Mouse (Mus musculus): ENCODE data around the gene Nf1.

The Nf1 gene

DNA sequence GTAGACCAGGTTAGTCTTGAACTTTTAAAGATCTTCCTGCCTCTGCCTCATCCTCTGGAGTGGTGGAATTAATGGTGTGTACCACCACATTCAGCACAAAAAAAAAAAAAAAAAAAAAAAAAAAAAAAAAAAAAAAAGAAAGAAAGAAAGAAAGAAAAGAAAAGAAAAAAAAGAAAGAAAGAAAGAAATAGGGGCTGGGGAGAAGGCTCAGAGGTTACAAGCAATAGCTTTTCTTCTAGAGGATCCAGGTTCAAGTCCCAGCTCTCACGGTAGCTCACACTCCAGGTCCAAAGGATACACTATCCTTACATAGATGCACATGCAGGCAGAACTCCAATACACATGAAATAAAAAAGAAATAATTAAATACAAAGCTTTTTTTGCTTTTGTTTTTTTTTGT, 9.9 kb upstream of the Nf1 start:
- DNase-seq (ENCODE audit: low read depth), result no peak

DNA sequence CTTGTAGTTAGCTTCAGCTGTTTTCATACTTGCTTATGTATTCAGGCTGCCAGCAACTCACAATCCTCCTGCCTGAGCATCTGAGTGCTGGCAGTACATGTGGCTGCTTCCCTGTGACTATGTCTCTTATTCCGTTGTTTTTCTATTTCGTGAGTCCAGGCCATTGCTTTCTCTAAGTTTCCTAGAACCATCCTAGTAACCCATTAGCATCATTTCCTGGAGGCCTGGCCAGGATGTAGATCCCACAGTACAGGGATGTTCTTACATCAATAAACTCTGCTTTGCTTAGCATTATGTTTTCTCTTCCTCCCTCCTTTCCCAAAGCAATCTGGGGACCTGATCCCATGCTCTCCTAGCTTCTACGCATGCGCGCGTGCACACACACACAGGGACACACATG, 4.4 kb upstream of the Nf1 start:
- DNase-seq (ENCODE audit: low read depth), result no peak

DNA sequence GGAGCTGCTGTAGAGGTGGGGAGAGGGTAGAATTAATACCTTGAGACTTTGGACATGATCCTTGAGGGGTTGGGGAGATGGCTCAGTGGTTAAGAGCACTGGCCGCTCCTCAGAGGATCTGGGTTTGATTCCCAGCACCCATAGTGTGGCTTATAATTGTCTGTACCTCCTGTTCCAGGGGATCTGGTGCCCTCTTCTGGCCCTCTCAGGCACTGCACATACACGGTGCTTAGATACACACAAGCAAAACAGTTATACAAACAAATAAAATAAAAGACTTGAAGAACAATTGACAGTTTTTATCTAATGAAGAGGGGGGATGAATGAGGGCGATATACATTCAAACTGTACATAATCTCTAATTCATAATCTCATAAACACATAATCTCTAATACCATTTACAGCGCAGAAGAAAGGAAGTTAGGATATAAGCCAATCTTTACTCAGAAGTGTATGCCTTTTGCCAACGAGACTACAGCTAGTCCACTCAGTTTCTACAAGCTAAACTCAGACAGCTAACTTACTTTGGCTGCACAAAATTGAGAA, 2.7 kb upstream of the Nf1 start:
- DNase-seq (ENCODE audit: low read depth), result peak; percentile 19

DNA sequence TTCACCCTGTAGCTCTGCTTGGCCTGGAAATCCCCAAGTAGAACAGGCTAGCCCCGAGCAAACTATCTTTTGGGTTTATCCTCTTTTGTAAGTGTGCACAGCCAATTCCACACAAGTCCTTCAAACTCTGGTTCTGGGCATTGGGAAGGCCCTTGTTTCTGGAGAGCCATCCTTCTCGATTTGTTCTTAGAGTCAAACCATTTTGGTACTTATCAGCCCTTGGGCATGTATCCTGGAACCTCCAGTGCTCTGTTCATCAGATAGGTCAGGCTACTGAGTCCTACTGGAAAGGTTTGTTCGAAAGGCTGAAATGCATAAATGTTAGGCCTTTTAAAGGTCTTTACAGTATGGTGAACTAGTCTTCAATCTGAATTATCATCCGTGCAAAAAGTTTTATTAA, 872 bp upstream of the Nf1 start:
- DNase-seq (ENCODE audit: low read depth), result peak; percentile 15

DNA sequence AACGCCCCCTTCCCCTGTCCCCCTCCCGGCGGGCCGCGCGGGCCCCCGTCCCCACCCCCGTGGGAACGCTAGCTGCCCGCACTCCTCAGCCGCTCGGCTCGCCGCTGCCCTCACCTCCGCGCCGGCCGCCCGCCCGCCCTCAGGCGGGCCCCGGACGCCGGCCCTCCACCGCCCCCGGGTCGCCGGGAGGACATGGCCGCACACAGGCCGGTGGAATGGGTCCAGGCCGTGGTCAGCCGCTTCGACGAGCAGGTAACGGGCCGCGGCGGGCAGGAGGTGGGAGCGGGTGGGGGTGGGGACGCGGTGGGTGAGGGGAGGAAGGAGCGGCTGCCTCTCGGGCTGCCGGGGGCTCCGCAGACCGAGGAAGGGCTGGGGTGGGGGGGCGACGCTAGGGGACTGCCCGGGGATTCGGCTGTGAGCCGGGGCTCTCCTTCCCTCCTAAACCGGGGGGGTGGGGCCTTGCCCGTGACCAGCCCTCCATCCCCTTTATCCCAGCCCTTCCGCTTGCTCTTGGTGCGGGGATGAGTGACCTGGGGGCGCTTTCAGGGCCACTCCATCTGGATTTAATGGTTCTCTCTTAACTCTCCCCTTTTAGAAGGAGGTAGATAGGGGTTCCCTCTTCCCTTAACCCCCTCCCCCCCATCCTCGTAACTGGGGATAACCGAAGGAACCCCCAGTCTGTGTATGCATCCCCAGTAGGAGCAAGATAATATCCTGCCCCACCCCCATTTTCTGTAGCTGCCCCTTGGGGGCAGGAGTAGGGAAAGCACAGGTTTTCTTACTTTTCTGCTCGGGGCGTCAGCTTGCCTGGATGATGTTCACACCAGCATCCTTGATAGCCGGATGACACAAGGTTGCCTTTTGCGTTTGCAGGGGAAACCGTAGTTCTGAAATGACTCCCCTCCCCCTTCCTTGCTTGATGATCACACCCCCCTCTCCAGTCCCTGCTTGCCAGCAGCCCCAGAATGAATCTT, 602 bp downstream of the Nf1 start:
- DNase-seq (ENCODE audit: low read depth), result no peak

DNA sequence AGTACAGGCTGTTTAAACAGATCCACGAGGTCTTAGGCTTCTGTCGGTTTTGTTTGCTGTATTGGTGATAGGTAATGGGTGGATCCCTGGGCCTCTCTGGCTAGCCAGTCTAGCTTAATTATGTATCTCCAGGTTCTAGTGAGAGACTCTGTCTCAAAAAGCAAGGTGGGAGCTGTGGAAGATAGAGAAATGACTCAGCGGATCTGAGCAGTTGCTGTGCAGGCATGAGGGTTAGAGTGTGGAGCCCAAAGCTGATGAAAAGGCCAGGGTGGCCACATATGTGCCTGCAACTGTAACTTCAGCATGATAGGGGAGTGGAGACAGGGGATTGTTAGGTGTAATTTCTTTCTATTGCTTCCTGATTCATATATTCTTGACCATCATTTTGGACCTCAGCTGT, 17.5 kb downstream of the Nf1 start:
- DNase-seq (ENCODE audit: low read depth), result no peak

DNA sequence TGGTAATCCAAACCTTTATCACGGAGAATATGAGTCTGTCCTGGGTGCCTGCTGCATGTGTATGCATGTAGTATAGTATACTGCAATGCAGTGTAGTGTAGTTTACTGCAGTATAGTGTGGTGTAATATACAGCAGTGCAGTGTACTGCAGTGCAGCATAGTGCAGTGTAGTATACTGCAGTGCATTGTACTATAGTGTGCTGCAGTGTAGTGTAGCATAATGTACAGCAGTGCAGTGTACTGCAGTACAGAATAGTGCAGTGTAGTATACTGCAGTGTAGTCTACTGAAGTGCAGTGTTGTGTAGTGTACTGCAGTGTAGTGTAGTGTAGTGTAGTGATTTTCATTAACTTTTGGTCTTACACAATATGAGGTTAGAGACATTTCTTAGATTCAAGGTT, 17.9 kb downstream of the Nf1 start:
- no peak for DNase-seq (ENCODE audit: low read depth)

DNA sequence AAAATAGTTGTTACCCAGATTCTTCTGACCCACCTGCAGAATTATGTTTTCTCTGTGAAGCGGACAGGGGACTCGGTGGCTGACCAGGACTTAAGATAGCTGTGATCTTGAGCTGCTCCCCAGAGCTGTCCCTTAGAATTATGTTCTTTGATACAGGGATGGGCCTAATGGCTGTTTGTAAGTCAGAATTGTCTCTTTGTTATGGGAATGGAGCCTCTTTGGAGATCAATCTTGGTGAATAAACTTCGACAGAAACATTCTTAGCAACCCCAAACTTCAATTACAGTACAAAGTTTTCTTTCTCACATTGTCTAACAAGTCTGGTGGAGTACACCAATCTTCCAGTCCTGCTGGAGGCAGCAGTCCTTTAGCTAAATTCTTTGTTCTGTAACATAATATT, 25.5 kb downstream of the Nf1 start:
- DNase-seq (ENCODE audit: low read depth), result no peak

DNA sequence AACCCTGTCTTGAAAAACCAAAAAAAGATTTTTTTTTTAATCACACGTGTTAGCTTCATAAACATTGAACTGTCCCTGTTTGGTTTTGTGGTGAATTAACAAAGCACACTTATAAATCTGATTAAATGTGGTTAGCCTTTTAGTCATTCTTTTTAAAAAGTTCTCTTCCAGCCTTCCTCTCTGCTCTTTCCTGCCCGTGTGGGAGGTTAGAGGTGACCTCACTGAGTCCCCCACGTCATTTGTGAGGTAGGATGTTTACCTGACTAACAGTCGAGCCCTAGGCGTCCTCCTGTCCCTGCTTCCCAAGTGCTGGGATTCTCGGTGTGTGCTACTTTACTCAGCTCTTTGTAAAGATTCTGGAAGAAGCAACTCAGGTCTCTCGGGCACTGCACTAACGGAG, 26.8 kb downstream of the Nf1 start:
- DNase-seq (ENCODE audit: low read depth), result no peak

DNA sequence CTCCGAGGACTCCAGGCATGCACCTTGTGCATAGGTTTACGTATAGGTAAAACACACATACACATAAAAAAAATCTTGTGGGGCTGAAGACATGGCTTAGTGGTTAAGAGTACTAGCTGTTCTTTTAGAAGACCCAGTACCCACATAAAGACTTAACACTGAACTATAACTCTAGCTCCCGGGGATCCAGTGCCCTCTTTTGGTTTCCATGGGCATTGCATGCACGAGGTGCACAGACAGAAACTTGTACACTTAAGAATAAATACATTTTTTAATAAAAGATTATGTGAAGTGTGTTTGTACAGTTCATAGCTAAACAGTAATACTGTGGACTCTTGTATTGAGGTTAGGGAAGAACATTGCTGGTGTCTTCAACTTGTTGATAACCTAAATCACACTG, 33.5 kb downstream of the Nf1 start:
- DNase-seq (ENCODE audit: low read depth), result peak; percentile 9

DNA sequence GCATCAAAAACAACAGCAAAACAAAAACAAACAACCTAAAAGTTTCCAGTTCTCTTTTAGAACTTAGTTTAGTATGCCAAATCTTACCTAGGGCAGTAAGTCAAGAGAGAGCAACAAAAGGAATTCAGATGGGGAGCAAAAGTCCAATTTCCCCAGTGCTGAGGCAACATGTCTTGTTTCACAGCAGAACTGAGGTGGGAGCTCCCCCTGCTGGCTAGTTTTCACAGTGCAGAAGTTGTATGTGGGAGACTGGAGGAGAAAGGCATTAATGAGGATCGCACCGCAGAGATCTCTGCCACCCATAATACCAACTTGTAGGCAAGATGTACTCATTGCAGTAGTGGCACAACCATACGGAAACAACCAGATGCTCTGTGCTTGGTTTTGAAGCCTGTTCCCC, 58.8 kb downstream of the Nf1 start:
- DNase-seq (ENCODE audit: low read depth), result peak; percentile 74

DNA sequence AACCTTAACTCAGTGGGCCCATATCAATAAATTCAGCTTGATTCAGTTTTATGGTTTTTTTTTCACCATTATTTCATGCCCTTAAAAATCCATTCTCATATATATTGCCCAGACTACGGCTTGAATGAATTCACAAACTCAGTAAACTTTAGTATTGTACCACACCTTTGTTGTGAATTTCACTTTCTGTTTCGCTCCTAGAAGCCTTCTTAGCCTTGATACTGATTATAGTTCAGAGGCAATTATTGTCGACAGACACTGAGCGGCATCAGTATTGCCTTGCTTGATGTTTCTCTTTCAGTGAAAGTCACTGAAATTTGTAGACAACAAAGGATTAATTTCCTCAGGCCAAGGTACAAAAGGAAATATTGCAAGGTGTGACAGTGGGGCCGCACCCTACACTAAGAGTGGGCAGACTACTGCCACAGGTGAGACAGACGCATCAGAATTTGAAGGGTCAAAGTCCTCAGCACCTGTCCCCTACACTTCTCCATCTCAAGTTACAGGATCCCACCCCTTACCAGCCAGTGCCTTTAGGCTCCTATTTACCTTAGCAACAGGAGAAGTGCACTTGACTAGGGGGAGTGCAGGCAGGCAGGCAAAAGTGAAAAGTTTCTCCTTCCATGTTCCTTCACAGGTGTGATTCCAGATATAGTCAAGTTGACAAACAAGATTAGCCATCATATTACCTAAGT, 64.3 kb downstream of the Nf1 start:
- DNase-seq (ENCODE audit: low read depth), result no peak

DNA sequence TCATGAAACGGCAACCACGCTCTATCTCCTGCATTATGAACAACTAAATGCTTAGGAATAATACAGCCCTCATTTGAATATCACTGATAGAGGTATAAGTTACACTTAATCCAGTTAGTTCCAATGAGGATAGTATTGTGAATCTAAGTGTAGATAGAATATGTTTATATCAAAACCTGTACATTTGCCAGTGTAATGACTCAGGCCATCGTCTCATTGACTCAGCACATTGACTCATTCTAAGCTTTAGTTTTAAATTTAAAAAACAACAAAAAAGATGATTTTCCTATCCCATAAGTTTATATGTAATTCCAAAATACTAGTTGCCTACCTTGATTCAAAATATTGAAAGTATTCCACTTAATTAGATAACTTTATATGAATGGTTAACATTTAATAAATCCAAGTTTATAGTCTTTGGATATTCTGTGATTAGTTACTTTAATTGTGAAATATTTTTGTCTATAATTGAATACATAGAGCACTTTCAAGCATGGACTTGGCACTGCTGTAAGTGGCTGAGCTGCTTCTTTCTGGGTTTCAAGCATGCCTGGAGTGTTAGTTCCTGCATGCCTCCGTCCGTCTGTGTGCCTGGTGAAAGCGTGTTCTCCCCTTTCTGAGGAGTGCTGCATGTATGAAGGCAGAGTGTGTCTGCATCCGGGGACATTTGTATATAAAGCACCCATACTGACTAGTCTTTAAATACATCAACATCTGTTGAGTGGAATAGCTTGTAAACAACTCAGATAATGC, 74.4 kb downstream of the Nf1 start:
- DNase-seq (ENCODE audit: low read depth), result no peak

DNA sequence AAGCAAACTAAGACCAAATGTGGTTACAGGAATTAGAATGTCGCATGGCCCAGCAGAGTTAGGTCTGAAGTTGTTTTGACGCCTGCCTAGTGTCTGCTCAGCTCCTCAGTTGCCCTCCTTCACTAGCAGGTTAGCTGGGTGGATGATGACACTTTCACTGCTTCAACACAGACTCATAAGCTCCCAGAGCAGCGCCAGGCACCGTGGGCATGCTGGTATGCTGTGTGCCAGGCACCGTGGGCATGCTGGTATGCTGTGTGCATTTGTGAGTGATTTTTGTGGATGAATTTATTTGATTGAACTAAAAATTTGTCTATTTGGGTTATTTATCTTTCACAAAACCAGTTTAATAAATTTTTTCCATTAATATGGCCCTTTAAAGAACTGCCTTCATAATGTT, 83.0 kb downstream of the Nf1 start:
- DNase-seq (ENCODE audit: low read depth), result no peak

DNA sequence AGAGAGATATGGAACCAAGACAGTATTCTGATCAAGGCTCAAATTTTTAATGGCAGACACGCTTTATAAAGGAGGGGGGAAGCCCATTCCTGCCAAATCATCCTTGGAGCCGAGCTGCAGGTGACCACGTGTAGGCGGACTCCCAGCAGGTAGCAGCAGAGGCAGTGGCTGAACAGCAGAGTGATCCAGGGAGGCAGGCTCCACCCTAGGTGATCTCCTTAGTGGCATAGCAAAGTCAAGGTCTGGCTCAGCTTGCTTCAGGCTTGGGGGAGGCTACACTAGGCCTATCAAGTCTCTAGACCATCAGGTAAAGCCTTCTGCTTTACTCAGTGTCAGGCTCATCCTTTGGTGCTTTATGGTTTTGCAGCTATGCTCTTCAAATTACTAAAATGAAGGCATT, 87.1 kb downstream of the Nf1 start:
- no peak for DNase-seq (ENCODE audit: low read depth)

DNA sequence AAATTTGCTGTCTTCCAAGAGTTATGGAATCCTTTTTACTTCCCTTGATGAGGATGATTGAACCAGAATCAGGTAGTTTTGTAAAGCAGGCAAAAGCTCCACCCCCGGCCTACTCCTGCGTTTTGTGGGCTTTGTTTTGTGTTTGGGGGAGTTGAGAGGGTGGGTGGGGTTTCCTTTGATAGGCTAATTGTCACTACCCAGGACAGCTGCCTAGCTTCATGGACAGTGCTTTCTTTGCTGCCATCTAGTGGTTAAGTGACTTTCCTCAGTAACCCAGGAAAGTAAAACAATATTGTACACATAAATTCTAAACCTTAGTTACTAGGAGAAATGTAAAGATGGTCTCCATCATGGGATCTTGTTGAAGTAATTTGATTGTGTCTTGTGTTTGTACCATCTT, 88.1 kb downstream of the Nf1 start:
- DNase-seq (ENCODE audit: low read depth), result peak; percentile 51

DNA sequence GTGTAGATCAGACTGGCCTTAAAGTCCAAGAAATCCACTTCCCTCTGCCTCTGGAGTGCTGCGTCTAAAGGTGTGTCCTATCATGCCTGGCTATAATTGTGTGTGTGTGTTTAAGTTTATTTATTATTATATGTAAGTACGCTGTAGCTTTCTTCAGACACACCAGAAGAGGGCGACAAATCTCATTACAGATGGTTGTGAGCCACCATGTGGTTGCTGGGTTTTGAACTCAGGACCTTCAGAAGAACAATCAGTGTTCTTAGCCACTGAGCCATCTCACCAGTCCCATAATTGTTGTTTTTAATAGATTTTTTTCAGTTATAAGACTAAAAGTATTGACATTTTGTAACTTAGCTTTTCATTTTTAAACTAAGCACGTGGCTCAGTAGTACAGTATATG, 95.8 kb downstream of the Nf1 start:
- DNase-seq (ENCODE audit: low read depth), result no peak

DNA sequence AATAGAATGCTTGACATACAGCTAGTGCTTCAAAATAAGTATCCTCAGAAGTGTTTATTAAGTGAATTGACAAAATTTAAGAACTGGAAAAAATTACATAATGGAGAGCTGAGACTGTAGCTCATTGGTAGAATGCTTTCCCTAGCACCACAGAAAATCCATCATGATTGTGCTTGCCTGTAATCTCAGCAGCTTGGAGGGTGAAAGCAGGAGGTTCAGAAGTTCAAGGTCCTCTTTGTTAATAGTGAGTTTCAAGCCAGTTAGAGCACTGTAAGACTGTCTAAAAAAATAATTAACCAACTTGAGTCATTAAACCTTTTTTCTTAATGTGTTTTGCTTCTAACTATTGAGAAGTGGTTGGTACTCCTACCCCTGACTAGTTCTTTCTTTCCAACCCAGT, 108.9 kb downstream of the Nf1 start:
- DNase-seq (ENCODE audit: low read depth), result no peak

DNA sequence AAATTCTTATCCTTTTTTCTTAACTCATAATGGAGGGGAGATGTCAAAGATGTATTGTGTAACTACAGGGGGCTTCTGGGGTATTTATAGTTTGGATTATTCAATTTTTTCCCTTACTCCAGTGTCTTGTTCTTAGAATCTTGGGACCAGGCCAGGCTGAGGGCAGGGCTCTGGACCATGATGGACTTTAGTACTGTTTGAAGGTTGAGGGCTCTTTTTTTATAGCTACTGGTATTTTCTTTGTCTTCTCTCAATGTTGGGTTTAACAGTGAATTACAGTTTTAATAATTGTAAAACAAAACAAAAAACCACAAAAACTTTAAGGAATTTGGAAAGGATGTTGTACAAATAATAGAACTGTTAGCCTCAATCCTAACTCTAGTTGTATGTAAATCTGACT, 113.5 kb downstream of the Nf1 start:
- DNase-seq (ENCODE audit: low read depth), result no peak

DNA sequence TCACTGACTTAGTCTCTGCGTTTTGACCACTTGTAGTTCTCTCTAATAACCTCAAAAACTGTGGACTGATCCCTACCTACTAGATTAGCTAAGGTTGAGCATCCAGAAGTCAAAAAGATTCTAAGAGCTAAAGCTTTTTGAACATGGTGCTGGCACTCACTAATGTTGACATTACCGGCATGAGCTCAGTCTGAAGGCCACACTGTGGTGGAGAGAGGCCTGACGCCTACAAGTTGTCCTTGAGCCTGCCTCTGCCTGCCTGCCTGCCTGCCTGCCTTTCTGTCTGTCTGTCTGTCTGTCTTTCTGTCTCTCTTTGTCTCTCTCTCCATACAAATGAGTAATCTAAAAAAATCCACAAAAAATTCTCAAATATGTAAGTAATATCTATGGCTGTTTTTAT, 118.4 kb downstream of the Nf1 start:
- DNase-seq (ENCODE audit: low read depth), result no peak

DNA sequence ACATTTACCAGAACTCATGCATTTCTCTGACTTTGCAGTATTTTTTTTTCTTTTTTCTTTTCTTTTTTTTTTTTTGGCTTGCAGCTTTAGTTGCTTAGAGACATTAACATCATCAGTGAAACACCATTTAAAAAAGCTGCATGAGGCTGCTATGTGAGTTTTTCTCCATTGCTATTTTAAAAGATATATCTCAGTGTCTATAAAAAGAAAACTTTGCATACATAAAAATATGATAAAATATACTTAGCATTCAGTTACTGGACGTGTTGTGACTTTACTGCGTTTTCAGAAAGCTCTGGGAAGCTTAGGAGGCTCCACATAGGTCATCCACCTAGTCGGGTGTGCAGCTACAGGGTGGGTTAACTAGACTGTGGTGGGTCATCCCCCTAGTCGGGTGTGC, 120.4 kb downstream of the Nf1 start:
- DNase-seq (ENCODE audit: low read depth), result no peak

DNA sequence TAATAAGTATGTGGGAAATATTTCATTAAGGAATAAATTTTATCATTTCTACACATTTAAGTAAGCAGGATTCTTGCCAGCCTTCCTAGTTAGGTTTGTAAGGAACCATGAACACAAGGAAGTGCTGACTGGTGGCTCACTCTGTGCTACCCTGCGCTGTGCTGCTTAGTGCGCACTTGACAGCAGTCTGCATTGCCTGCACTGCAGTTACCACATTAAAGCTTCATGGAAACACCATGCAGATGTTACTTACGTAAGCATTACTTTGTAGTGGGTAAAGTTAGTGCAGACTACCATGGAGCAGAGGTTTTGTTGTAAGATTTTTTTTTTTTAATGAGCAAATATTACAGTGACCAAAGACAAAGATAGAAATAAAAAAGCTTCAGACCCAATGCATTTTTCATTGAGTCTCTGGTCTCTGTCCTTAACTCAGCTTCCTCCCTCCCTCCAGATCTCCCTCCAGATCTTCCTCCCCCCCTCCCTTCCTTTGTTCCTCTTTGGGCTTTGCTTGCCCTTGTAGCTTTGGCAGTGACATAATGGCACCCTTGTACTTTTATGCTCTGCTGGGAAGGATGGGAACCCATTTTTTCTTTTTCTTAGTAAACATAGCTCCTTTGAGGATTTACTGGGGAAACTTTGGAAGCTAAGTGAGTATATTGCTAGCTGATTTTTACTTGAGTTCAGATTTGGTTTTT, 121.4 kb downstream of the Nf1 start:
- DNase-seq (ENCODE audit: low read depth), result no peak
